35 mouse cellular contexts compared by ENCODE assay signal in the genomic region with DNA sequence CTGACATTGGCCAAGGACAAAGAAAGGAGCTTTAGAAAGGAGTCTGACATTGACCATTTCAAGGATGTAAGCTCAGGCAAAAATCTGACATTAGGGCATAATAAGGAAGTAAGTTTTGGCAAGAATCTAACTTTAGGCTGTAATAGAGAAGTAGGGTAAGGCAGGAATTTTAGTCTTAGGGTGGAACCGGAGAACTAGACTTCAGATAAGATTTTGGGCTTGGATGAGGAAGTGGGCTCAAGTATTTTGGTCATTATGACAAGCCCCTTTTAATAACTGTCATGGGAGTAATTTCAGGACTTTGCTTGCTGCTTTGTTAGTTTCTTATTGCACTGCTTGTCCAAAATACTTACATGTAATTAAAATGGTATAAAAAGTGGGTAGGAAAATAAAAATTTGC.
"Had no signal": no experiment of that assay in that cellular context is flagged by ENCODE, and none has a peak within 500 bp of the region (broad histone marks: within the 10 kb centered on the region; RNA-seq: fewer than 3 reads in every experiment).

No protein-coding gene starts in this region.

- H3K9ac ChIP-seq: heart, embryonic 12.5 days; heart, embryonic 13.5 days; heart, embryonic 15.5 days; hindbrain, embryonic 12.5 days; hindbrain, embryonic 13.5 days; hindbrain, embryonic 14.5 days; hindbrain, embryonic 15.5 days; intestine, embryonic 15.5 days; kidney, embryonic 15.5 days had no signal

- H3K27ac ChIP-seq: heart, embryonic 13.5 days; heart, embryonic 15.5 days; hindbrain, embryonic 10.5 days; hindbrain, embryonic 12.5 days; hindbrain, embryonic 13.5 days; hindbrain, embryonic 14.5 days; hindbrain, embryonic 15.5 days; hindbrain, postnatal 0 days; intestine, embryonic 15.5 days; kidney, embryonic 15.5 days; kidney, postnatal 0 days; layer of hippocampus, adult 2 months; left cerebral cortex, adult 2 months had no signal

- H3K27me3 ChIP-seq: heart, embryonic 12.5 days; heart, embryonic 13.5 days; heart, embryonic 15.5 days; hindbrain, embryonic 12.5 days; hindbrain, embryonic 13.5 days; hindbrain, embryonic 15.5 days; intestine, embryonic 15.5 days; kidney, embryonic 15.5 days had no signal

- DNase-seq: heart, postnatal 10 days; heart, postnatal 14 days; heart, postnatal 36 days; heart, postnatal 4 days; kidney, adult 11 months; kidney, adult 18-20 months; kidney, adult 2 months; kidney, adult 8-10 months; kidney, adult 9 months; kidney, postnatal 10 days; kidney, postnatal 14 days; kidney, postnatal 25 days; kidney, postnatal 36 days; kidney, postnatal 4 days; layer of hippocampus, adult 9-11 months; layer of hippocampus, postnatal 36 days had no signal

- ATAC-seq: hindbrain, embryonic 16.5 days; hindbrain, postnatal 0 days; inflammation-experienced regulatory T-cells, adult 6 months; intestine, embryonic 15.5 days; intestine, embryonic 16.5 days; intestine, postnatal 0 days had no signal

- H3K9me3 ChIP-seq: heart, embryonic 12.5 days; heart, embryonic 15.5 days; hindbrain, embryonic 10.5 days; hindbrain, embryonic 12.5 days; hindbrain, embryonic 15.5 days; intestine, embryonic 15.5 days; kidney, embryonic 15.5 days had no signal

- H3K4me2 ChIP-seq: heart, embryonic 11.5 days; heart, embryonic 12.5 days; heart, embryonic 13.5 days; heart, embryonic 15.5 days; hindbrain, embryonic 12.5 days; hindbrain, embryonic 13.5 days; hindbrain, embryonic 14.5 days; hindbrain, embryonic 15.5 days; intestine, embryonic 15.5 days; kidney, embryonic 15.5 days had no signal

- H3K4me3 ChIP-seq: heart, embryonic 12.5 days; heart, embryonic 13.5 days; heart, embryonic 15.5 days; hindbrain, embryonic 10.5 days; hindbrain, embryonic 12.5 days; hindbrain, embryonic 13.5 days; hindbrain, embryonic 15.5 days; intestine, embryonic 15.5 days; kidney, embryonic 15.5 days; layer of hippocampus, adult 2 months; left cerebral cortex, adult 2 months had no signal

- H3K36me3 ChIP-seq: heart, embryonic 12.5 days; heart, embryonic 13.5 days; heart, embryonic 15.5 days; hindbrain, embryonic 10.5 days; hindbrain, embryonic 12.5 days; hindbrain, embryonic 13.5 days; hindbrain, embryonic 15.5 days; intestine, embryonic 15.5 days; kidney, embryonic 15.5 days had no signal

- H3K4me1 ChIP-seq: heart, embryonic 12.5 days; heart, embryonic 13.5 days; heart, embryonic 15.5 days; hindbrain, embryonic 10.5 days; hindbrain, embryonic 12.5 days; hindbrain, embryonic 13.5 days; hindbrain, embryonic 15.5 days; intestine, embryonic 15.5 days; kidney, embryonic 15.5 days had no signal
